Mouse (Mus musculus): ENCODE measurements around the gene Tmprss2. TPM values are rescaled to one million over a fixed set of nuclear protein-coding genes. Genes with fewer than 3 reads are reported as not detected.

Gene Tmprss2
- polyA plus RNA-seq (2012; rRNA removed): 1.5 and 1.9 TPM in 2 replicates
- polyA plus RNA-seq (2014; fragmentation: Nextera tagmentation; extraction: Ambion mirVana): 1.8 and 2.0 TPM in 2 replicates

GRCm38 (mm10) chr16:97610939-97611338, at the start of gene Tmprss2:
Gene Tmprss2, minus strand, starts transcription at chr16:97611195.
- Histone ChIP-seq H3K9ac (ENCODE audit: low read depth, low read length, severe bottlenecking) (peak within 1 kb of the TSS; percentile 6; the same call in 1 of the 2 replicates), H3K4me1 (ENCODE audit: control insufficient read depth, insufficient read depth, low read length) (peaks cover 6% of the 10 kb centered on the region; the same call in 1 of the 2 replicates), H3K4me3 (replicated peaks; ENCODE audit: low read length) (peak within 1 kb of the TSS; percentile 36), H3K27me3 (ENCODE audit: control insufficient read depth, insufficient read depth, low read length) (peaks cover 32% of the 10 kb centered on the region), H3K36me3 (ENCODE audit: control insufficient read depth, insufficient read depth, low read length) (no peaks in the 10 kb centered on the region), H3K27ac (replicated peaks; ENCODE audit: low read depth, low read length) (no peak within 1 kb of the TSS), H3K4me2 (replicated peaks; ENCODE audit: low read depth, low read length, severe bottlenecking) (peak within 1 kb of the TSS; percentile 56), H3K9me3 (ENCODE audit: control insufficient read depth, low read length) (no peaks in the 10 kb centered on the region)
- DNase-seq (ENCODE audit: low spot score): peak; percentile 6
- ATAC-seq (ENCODE audit: low FRiP score, low read depth): no peak
- no peak for TF ChIP-seq POLR2A (IDR thresholded peaks at IDR 0.05; ENCODE audit: borderline replicate concordance, extremely low read depth, insufficient read depth, insufficient read length)
- WGBS: 1% methylated on average over 28 of the region's 30 CpGs

- no peak overlapping the region for H3K4me3 ChIP-seq (replicated peaks; ENCODE audit: low read length)
- no peaks in the 10 kb centered on the region for H3K4me1 ChIP-seq (ENCODE audit: control insufficient read depth, insufficient read depth, low read length)
- H3K4me2 ChIP-seq (replicated peaks; ENCODE audit: low read depth, low read length, severe bottlenecking): no peak overlapping the region
- H3K36me3 ChIP-seq (ENCODE audit: control insufficient read depth, insufficient read depth, low read length): no peaks in the 10 kb centered on the region
- no peaks in the 10 kb centered on the region for H3K9me3 ChIP-seq (ENCODE audit: control insufficient read depth, low read length)
- H3K9ac ChIP-seq (ENCODE audit: low read depth, low read length, severe bottlenecking): no peak overlapping the region
- DNase-seq (ENCODE audit: low spot score): no peak
- 17% methylated on average over 1 of the region's 1 CpGs for WGBS
- ATAC-seq (ENCODE audit: low FRiP score, low read depth): no peak
- no peaks in the 10 kb centered on the region for H3K27me3 ChIP-seq (ENCODE audit: control insufficient read depth, insufficient read depth, low read length)
- no peak for TF ChIP-seq POLR2A (IDR thresholded peaks at IDR 0.05; ENCODE audit: borderline replicate concordance, extremely low read depth, insufficient read depth, insufficient read length)
- no peak overlapping the region for H3K27ac ChIP-seq (replicated peaks; ENCODE audit: low read depth, low read length)
Measured at GRCm38 (mm10) chr16:97659225-97659658, 48.2 kb upstream of the Tmprss2 start.

- no peak for ATAC-seq (ENCODE audit: low FRiP score, low read depth)
- H3K4me1 ChIP-seq (ENCODE audit: control insufficient read depth, insufficient read depth, low read length): no peaks in the 10 kb centered on the region
- no peaks in the 10 kb centered on the region for H3K36me3 ChIP-seq (ENCODE audit: control insufficient read depth, insufficient read depth, low read length)
- no peaks in the 10 kb centered on the region for H3K27me3 ChIP-seq (ENCODE audit: control insufficient read depth, insufficient read depth, low read length)
- H3K9ac ChIP-seq (ENCODE audit: low read depth, low read length, severe bottlenecking): no peak overlapping the region
- no peak overlapping the region for H3K4me2 ChIP-seq (replicated peaks; ENCODE audit: low read depth, low read length, severe bottlenecking)
- DNase-seq (ENCODE audit: low spot score): no peak
- WGBS: 64% methylated on average over 6 of the region's 6 CpGs
- TF ChIP-seq POLR2A (IDR thresholded peaks at IDR 0.05; ENCODE audit: borderline replicate concordance, extremely low read depth, insufficient read depth, insufficient read length): no peak
- no peaks in the 10 kb centered on the region for H3K9me3 ChIP-seq (ENCODE audit: control insufficient read depth, low read length)
- H3K27ac ChIP-seq (replicated peaks; ENCODE audit: low read depth, low read length): no peak overlapping the region
- no peak overlapping the region for H3K4me3 ChIP-seq (replicated peaks; ENCODE audit: low read length)
Measured at GRCm38 (mm10) chr16:97658481-97658880, 47.5 kb upstream of the Tmprss2 start.

GRCm38 (mm10) chr16:97655800-97656199, 44.8 kb upstream of the Tmprss2 start:
- Histone ChIP-seq H3K4me1 (ENCODE audit: control insufficient read depth, insufficient read depth, low read length) (no peaks in the 10 kb centered on the region), H3K4me2 (replicated peaks; ENCODE audit: low read depth, low read length, severe bottlenecking) (no peak overlapping the region), H3K27me3 (ENCODE audit: control insufficient read depth, insufficient read depth, low read length) (no peaks in the 10 kb centered on the region), H3K4me3 (replicated peaks; ENCODE audit: low read length) (no peak overlapping the region), H3K9me3 (ENCODE audit: control insufficient read depth, low read length) (no peaks in the 10 kb centered on the region), H3K27ac (replicated peaks; ENCODE audit: low read depth, low read length) (no peak overlapping the region), H3K36me3 (ENCODE audit: control insufficient read depth, insufficient read depth, low read length) (no peaks in the 10 kb centered on the region), H3K9ac (ENCODE audit: low read depth, low read length, severe bottlenecking) (no peak overlapping the region)
- DNase-seq (ENCODE audit: low spot score) (no peak), ATAC-seq (ENCODE audit: low FRiP score, low read depth) (no peak)
- 71% methylated on average over 2 of the region's 2 CpGs for WGBS
- TF ChIP-seq POLR2A (IDR thresholded peaks at IDR 0.05; ENCODE audit: borderline replicate concordance, extremely low read depth, insufficient read depth, insufficient read length): no peak

GRCm38 (mm10) chr16:97649522-97650188, 38.7 kb upstream of the Tmprss2 start:
- no peak overlapping the region for H3K27ac ChIP-seq (replicated peaks; ENCODE audit: low read depth, low read length)
- no peak for DNase-seq (ENCODE audit: low spot score)
- H3K36me3 ChIP-seq (ENCODE audit: control insufficient read depth, insufficient read depth, low read length): no peaks in the 10 kb centered on the region
- no peak overlapping the region for H3K9ac ChIP-seq (ENCODE audit: low read depth, low read length, severe bottlenecking)
- no peak for TF ChIP-seq POLR2A (IDR thresholded peaks at IDR 0.05; ENCODE audit: borderline replicate concordance, extremely low read depth, insufficient read depth, insufficient read length)
- no peak for ATAC-seq (ENCODE audit: low FRiP score, low read depth)
- no peak overlapping the region for H3K4me3 ChIP-seq (replicated peaks; ENCODE audit: low read length)
- WGBS: 66% methylated on average over 9 of the region's 9 CpGs
- H3K4me2 ChIP-seq (replicated peaks; ENCODE audit: low read depth, low read length, severe bottlenecking): no peak overlapping the region
- H3K9me3 ChIP-seq (ENCODE audit: control insufficient read depth, low read length): no peaks in the 10 kb centered on the region
- no peaks in the 10 kb centered on the region for H3K27me3 ChIP-seq (ENCODE audit: control insufficient read depth, insufficient read depth, low read length)
- H3K4me1 ChIP-seq (ENCODE audit: control insufficient read depth, insufficient read depth, low read length): no peaks in the 10 kb centered on the region

All from limb, embryonic 14.5 days (tissue).